Mouse (Mus musculus): ENCODE measurements around the gene Olfr147. TPM values are rescaled to one million over a fixed set of nuclear protein-coding genes. Genes with fewer than 3 reads are reported as not detected.
"Not testable (repeated sequence)": the region's sequence is repeated elsewhere in the genome, so short reads cannot be mapped to it uniquely, and the experiment has no call there.

Olfr147 gene
- not detected in 2 replicates for polyA plus RNA-seq (2012; rRNA removed)

DNA sequence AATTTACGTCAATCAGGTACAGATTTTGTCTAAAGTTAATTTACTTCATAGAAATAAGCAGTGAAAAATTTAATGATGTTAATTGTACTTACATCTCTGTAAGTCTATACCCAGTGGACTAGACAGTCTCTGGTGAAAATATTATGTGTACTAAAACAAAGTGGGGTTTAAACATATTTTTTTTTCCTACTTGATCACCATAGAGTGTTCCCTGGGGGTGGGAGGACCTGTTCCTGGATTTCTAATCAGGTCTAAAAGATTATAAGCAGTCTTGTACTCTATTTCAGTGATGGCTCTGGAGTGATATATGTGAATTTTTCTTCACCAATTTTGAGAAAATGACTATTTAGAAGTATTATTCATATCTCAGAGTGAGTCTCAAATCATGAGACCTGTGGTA, at the start of gene Olfr147:
TSS of gene Olfr147 (plus strand) at position 301 of the 400 bp plus-strand sequence.
- no peak within 1 kb of the TSS for H3K4me3 ChIP-seq (ENCODE audit: insufficient read depth, low read depth, low read length)
- no peak within 1 kb of the TSS for H3K27ac ChIP-seq (ENCODE audit: insufficient read depth, low read depth, low read length)
- H3K4me1 ChIP-seq (ENCODE audit: control insufficient read depth, insufficient read depth, low read length), result no peaks in the 10 kb centered on the region
- TF ChIP-seq POLR2A (IDR thresholded peaks at IDR 0.05; ENCODE audit: low read depth, low read length), result no peak
- no peak for TF ChIP-seq CTCF (conservative IDR thresholded peaks at IDR 0.05; ENCODE audit: insufficient read depth, insufficient read length, low read depth, low read length)
- 74% methylated on average over 1 of the region's 1 CpGs for WGBS
- no peak for DNase-seq
- H3K36me3 ChIP-seq (ENCODE audit: control insufficient read depth, insufficient read depth, low read length), result no peaks in the 10 kb centered on the region
- H3K27me3 ChIP-seq (replicated peaks; ENCODE audit: control insufficient read depth, insufficient read depth, low read length), result no peaks in the 10 kb centered on the region

DNA sequence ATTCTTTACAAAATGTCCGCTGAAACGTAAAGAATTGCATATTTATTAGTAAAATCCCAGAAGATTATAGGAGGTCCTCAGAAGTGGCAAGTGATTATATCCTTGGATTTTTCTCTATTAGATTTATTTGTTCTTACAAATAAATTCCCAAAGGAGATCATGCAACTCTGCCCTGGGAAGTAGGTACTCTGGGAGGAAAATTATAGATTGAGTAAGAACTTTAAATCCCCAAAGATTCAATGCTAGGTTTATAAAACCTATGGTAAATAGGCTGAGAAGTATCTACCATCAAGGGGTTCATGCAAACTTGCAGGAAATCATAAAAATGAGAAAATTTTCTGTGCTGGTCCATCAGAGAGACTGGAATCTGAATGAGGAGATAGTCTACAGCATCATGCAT, 34.9 kb upstream of the Olfr147 start, which contains the start of gene Olfr250:
TSS of gene Olfr250 (plus strand) at position 301 of the 400 bp plus-strand sequence.
- no peak within 1 kb of the TSS for H3K4me3 ChIP-seq (ENCODE audit: insufficient read depth, low read depth, low read length)
- no peak within 1 kb of the TSS for H3K27ac ChIP-seq (ENCODE audit: insufficient read depth, low read depth, low read length)
- no peak for DNase-seq
- TF ChIP-seq POLR2A (IDR thresholded peaks at IDR 0.05; ENCODE audit: low read depth, low read length), result no peak
- no peak for TF ChIP-seq CTCF (conservative IDR thresholded peaks at IDR 0.05; ENCODE audit: insufficient read depth, insufficient read length, low read depth, low read length)
- no peaks in the 10 kb centered on the region for H3K4me1 ChIP-seq (ENCODE audit: control insufficient read depth, insufficient read depth, low read length)
- WGBS, result 84% methylated on average over 2 of the region's 2 CpGs
- no peaks in the 10 kb centered on the region for H3K27me3 ChIP-seq (replicated peaks; ENCODE audit: control insufficient read depth, insufficient read depth, low read length)
- H3K36me3 ChIP-seq (ENCODE audit: control insufficient read depth, insufficient read depth, low read length), result no peaks in the 10 kb centered on the region

DNA sequence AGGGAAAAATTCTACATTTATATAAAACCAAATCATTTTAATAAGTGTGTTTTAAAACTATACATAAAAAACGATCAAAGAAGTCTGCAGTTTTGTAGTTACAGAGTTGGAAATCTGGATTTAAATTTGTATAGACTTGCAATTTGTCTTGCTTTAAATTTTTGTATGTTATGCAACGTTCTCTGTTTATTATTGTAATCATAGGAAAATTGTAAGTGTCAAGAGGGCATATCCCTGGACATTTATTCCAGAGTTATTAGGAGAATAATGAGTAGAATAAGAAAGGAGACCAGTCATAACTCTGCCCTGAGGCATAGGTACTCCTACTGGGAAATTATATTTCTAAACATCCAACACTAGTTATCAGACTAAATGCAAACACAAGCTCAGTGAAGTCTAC, 24.7 kb upstream of the Olfr147 start, which contains the start of gene Olfr251:
TSS of gene Olfr251 (plus strand) at position 301 of the 400 bp plus-strand sequence.
- Histone ChIP-seq H3K36me3 (ENCODE audit: control insufficient read depth, insufficient read depth, low read length) (no peaks in the 10 kb centered on the region), H3K27ac (ENCODE audit: insufficient read depth, low read depth, low read length) (no peak within 1 kb of the TSS), H3K4me3 (ENCODE audit: insufficient read depth, low read depth, low read length) (no peak within 1 kb of the TSS), H3K4me1 (ENCODE audit: control insufficient read depth, insufficient read depth, low read length) (no peaks in the 10 kb centered on the region), H3K27me3 (replicated peaks; ENCODE audit: control insufficient read depth, insufficient read depth, low read length) (no peaks in the 10 kb centered on the region)
- DNase-seq, result no peak
- 54% methylated on average over 2 of the region's 2 CpGs for WGBS
- TF ChIP-seq POLR2A (IDR thresholded peaks at IDR 0.05; ENCODE audit: low read depth, low read length) (no peak), CTCF (conservative IDR thresholded peaks at IDR 0.05; ENCODE audit: insufficient read depth, insufficient read length, low read depth, low read length) (no peak)

DNA sequence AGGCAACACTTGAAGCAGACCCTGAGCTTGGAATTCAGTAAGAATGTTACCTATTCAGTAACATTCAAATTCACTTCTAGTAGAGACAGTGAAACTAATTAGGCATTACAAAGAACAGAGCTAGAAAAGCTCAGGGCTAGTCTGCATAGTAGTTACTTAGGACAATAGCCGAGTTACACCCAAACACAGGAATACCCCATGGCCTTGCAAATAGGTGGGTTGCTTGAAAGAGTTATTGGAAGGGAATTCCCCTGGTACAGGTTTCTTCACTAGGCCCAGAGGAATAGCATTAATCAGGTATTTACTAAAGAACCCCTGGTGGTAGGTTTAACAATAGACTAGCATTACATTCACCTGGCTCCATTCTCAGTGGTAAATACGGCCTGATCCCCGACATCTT, 6.0 kb downstream of the Olfr147 start:
- H3K36me3 ChIP-seq (ENCODE audit: control insufficient read depth, insufficient read depth, low read length); H3K4me3 ChIP-seq (ENCODE audit: insufficient read depth, low read depth, low read length); H3K27me3 ChIP-seq (replicated peaks; ENCODE audit: control insufficient read depth, insufficient read depth, low read length); DNase-seq; H3K27ac ChIP-seq (ENCODE audit: insufficient read depth, low read depth, low read length); H3K4me1 ChIP-seq (ENCODE audit: control insufficient read depth, insufficient read depth, low read length): not testable (repeated sequence)
- 86% methylated on average over 3 of the region's 3 CpGs for WGBS

DNA sequence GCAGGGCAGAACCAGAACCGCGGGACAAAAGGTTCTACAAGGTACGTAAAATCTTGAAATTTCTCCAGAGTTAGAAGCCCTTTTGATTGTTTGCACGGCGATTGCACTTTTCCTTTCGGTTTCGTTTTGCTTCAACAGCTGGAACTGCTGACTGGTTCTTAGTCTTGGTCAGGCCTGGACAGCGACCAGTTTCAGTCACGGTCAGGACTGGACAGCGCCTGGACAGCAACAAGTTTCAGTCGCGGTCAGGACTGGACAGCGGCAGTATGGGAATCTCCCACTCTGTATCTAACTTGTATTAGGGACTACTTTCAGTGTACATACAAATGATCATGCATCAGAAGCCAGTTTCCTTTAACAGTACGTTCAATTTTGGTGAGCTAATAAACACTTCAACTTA, 12.0 kb downstream of the Olfr147 start:
- WGBS, result 88% methylated on average over 14 of the region's 14 CpGs
- not testable (repeated sequence) for DNase-seq

DNA sequence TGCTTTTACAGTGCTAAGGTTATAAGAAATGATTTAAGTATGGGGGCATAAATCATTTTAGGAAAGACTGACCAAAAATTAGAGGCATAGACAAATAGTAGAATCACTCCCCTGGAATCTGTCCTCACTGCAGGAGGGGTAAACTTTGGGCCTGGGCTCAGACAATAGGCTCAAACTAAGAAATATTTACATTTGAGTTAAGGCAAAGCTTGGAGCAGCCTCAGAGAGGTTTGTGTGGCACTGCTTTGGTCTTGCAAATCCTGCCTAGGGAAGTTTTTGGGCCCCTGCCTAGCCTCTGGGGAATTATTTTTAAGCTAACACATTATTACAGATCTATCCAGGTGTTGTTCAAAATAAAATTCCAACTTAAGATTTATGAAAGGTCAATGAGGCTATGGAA, 22.3 kb downstream of the Olfr147 start:
- H3K27me3 ChIP-seq (replicated peaks; ENCODE audit: control insufficient read depth, insufficient read depth, low read length), result no peaks in the 10 kb centered on the region
- no peak overlapping the region for H3K27ac ChIP-seq (ENCODE audit: insufficient read depth, low read depth, low read length)
- TF ChIP-seq POLR2A (IDR thresholded peaks at IDR 0.05; ENCODE audit: low read depth, low read length) (no peak), CTCF (conservative IDR thresholded peaks at IDR 0.05; ENCODE audit: insufficient read depth, insufficient read length, low read depth, low read length) (no peak)
- DNase-seq, result no peak
- no peaks in the 10 kb centered on the region for H3K4me1 ChIP-seq (ENCODE audit: control insufficient read depth, insufficient read depth, low read length)
- no peak overlapping the region for H3K4me3 ChIP-seq (ENCODE audit: insufficient read depth, low read depth, low read length)
- H3K36me3 ChIP-seq (ENCODE audit: control insufficient read depth, insufficient read depth, low read length), result no peaks in the 10 kb centered on the region

More for the DNA sequence above, 12.0 kb downstream of the Olfr147 start:
- H3K27me3 ChIP-seq (replicated peaks; ENCODE audit: control insufficient read depth, insufficient read depth, low read length); H3K4me3 ChIP-seq (ENCODE audit: insufficient read depth, low read depth, low read length); H3K27ac ChIP-seq (ENCODE audit: insufficient read depth, low read depth, low read length); H3K4me1 ChIP-seq (ENCODE audit: control insufficient read depth, insufficient read depth, low read length); H3K36me3 ChIP-seq (ENCODE audit: control insufficient read depth, insufficient read depth, low read length): not testable (repeated sequence)

DNA sequence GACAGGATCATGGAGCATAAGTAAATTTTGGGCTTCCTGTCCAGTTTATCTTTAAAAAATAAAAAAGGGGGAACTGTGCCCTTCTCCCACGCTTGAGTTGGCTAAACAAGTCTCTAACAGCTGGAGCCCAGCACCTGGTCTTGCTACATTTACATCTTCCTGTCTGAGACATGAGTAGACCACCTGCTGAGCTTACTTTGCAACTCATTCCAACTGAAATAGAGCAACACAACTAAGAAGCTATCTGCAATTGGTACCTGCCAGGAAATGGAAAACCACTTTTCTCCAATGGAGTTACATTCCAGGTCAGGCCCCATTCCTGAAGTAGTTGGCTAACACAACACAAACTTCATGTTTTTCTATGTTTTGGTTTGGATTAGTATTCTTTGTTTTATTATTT, 25.5 kb downstream of the Olfr147 start:
- DNase-seq, result no peak

DNA sequence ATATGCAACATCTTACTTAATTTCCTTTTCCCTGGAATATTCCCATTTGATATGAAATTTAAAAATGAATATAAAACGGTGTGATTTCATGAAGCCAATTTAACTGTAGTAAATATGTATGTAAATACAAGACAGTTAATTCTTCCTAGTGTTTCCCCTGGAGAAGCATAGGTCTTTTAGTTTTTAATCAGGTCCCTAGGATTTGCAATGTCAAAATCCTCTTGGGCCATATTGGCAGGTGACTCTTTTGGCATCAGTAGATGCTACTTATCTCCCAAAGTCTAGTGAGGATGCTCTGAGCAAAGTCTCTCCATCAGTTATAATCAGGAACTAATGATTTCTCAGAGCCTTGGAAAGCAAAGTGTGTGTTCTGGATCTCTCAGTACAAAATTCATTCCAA, 27.7 kb downstream of the Olfr147 start, which contains the start of gene Olfr901:
TSS of gene Olfr901 (plus strand) at position 301 of the 400 bp plus-strand sequence.
- Histone ChIP-seq H3K36me3 (ENCODE audit: control insufficient read depth, insufficient read depth, low read length) (no peaks in the 10 kb centered on the region), H3K27me3 (replicated peaks; ENCODE audit: control insufficient read depth, insufficient read depth, low read length) (no peaks in the 10 kb centered on the region), H3K27ac (ENCODE audit: insufficient read depth, low read depth, low read length) (no peak within 1 kb of the TSS), H3K4me3 (ENCODE audit: insufficient read depth, low read depth, low read length) (no peak within 1 kb of the TSS), H3K4me1 (ENCODE audit: control insufficient read depth, insufficient read depth, low read length) (no peaks in the 10 kb centered on the region)
- DNase-seq, result no peak
- TF ChIP-seq POLR2A (IDR thresholded peaks at IDR 0.05; ENCODE audit: low read depth, low read length) (no peak), CTCF (conservative IDR thresholded peaks at IDR 0.05; ENCODE audit: insufficient read depth, insufficient read length, low read depth, low read length) (no peak)
- WGBS, result 68% methylated on average over 1 of the region's 1 CpGs

More for the DNA sequence above, 25.5 kb downstream of the Olfr147 start:
- H3K27ac ChIP-seq (ENCODE audit: insufficient read depth, low read depth, low read length), result no peak overlapping the region
- no peaks in the 10 kb centered on the region for H3K27me3 ChIP-seq (replicated peaks; ENCODE audit: control insufficient read depth, insufficient read depth, low read length)
- no peaks in the 10 kb centered on the region for H3K36me3 ChIP-seq (ENCODE audit: control insufficient read depth, insufficient read depth, low read length)
- 38% methylated on average over 1 of the region's 1 CpGs for whole genome bisulfite sequencing
- no peaks in the 10 kb centered on the region for H3K4me1 ChIP-seq (ENCODE audit: control insufficient read depth, insufficient read depth, low read length)
- H3K4me3 ChIP-seq (ENCODE audit: insufficient read depth, low read depth, low read length), result no peak overlapping the region
- TF ChIP-seq CTCF (conservative IDR thresholded peaks at IDR 0.05; ENCODE audit: insufficient read depth, insufficient read length, low read depth, low read length) (no peak), POLR2A (IDR thresholded peaks at IDR 0.05; ENCODE audit: low read depth, low read length) (no peak)
